Mouse (Mus musculus): ENCODE measurements around the gene Chrna9. TPM values are rescaled to one million over a fixed set of nuclear protein-coding genes. Genes with fewer than 3 reads are reported as not detected.

Gene Chrna9
- polyA plus RNA-seq, 2 experiments, result 0.45 TPM; not detected in 1

DNA sequence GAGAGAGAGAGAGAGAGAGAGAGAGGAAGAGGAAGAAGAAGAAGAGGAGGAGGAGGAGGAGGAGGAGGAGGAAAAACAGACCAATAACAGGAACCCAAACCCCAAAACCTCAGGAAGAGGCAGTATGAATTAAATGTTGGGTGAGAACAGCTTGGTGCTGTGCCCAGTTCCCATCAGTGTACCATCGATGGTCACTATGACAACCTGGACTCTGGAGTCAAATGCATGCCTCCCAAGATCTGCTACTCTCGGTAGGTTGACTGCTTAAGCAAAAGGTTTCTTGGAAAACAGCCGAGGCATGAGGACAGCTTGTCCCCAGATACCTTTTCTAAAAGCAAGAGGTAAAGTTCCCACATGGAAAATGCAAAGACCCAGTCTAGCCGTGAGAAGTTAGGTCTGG, 25.4 kb upstream of the Chrna9 start:
- no peak for ATAC-seq (ENCODE audit: low FRiP score, low read depth)
- Histone ChIP-seq H3K36me3 (ENCODE audit: control insufficient read depth, insufficient read depth, low read length) (no peaks in the 10 kb centered on the region), H3K9me3 (ENCODE audit: control insufficient read depth, low read length) (peaks cover 6% of the 10 kb centered on the region; the same call in 1 of the 2 replicates), H3K4me1 (ENCODE audit: control insufficient read depth, insufficient read depth, low read length) (no peaks in the 10 kb centered on the region), H3K4me2 (replicated peaks; ENCODE audit: low read depth, low read length, severe bottlenecking) (no peak overlapping the region), H3K27me3 (ENCODE audit: control insufficient read depth, insufficient read depth, low read length) (no peaks in the 10 kb centered on the region), H3K27ac (replicated peaks; ENCODE audit: low read depth, low read length) (no peak overlapping the region), H3K4me3 (replicated peaks; ENCODE audit: low read length) (no peak overlapping the region), H3K9ac (ENCODE audit: low read depth, low read length, severe bottlenecking) (no peak overlapping the region)
- DNase-seq (ENCODE audit: low spot score), result no peak
- 81% methylated on average over 4 of the region's 4 CpGs for WGBS
- no peak for TF ChIP-seq POLR2A (IDR thresholded peaks at IDR 0.05; ENCODE audit: borderline replicate concordance, extremely low read depth, insufficient read depth, insufficient read length)

DNA sequence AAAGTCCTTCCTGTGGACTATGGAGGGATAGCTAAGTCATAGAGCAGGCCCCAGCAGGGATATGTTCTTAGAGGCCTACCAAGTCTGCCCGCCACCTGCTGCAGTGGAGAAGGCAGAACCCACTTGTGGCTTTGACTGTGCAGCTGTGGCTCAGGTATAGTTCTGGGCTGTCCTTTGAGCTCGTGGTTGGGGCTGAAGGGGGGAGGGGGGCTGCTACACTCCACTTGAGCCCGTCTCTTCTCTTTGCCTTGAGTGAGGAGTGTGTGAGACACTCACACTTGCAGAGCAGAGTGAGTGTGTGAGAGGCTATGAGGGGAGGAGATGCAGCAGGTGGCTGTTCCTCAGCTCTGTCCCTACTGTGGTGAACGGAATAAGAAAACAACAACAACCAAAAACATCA, 24.3 kb upstream of the Chrna9 start:
- 69% methylated on average over 4 of the region's 4 CpGs for WGBS
- Histone ChIP-seq H3K27me3 (ENCODE audit: control insufficient read depth, insufficient read depth, low read length) (no peaks in the 10 kb centered on the region), H3K9ac (ENCODE audit: low read depth, low read length, severe bottlenecking) (no peak overlapping the region), H3K4me2 (replicated peaks; ENCODE audit: low read depth, low read length, severe bottlenecking) (no peak overlapping the region), H3K36me3 (ENCODE audit: control insufficient read depth, insufficient read depth, low read length) (no peaks in the 10 kb centered on the region), H3K4me3 (replicated peaks; ENCODE audit: low read length) (no peak overlapping the region), H3K4me1 (ENCODE audit: control insufficient read depth, insufficient read depth, low read length) (no peaks in the 10 kb centered on the region), H3K9me3 (ENCODE audit: control insufficient read depth, low read length) (no peaks in the 10 kb centered on the region), H3K27ac (replicated peaks; ENCODE audit: low read depth, low read length) (no peak overlapping the region)
- TF ChIP-seq POLR2A (IDR thresholded peaks at IDR 0.05; ENCODE audit: borderline replicate concordance, extremely low read depth, insufficient read depth, insufficient read length), result no peak
- no peak for ATAC-seq (ENCODE audit: low FRiP score, low read depth)
- no peak for DNase-seq (ENCODE audit: low spot score)

DNA sequence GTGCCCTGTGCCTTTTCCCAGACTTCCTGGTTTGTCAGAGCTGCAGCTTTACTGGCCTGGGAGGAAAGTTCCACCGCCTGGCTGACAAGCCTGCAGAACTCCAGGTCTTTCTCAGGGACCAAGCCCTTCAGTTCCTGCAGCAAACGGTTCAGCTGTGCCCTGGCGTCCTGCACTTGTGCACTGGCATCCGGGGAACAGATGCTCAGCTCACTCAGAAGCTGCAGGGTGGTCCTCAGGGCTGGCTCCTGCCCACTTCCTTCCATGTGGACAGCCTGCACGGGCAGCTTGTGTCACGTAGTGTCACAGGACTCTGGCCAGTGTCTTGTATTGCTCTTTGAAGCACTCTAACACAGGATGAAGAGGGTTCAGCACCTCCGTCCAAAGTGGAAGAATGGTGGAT, 23.0 kb upstream of the Chrna9 start:
- Histone ChIP-seq H3K4me2 (replicated peaks; ENCODE audit: low read depth, low read length, severe bottlenecking) (no peak overlapping the region), H3K9ac (ENCODE audit: low read depth, low read length, severe bottlenecking) (no peak overlapping the region), H3K4me1 (ENCODE audit: control insufficient read depth, insufficient read depth, low read length) (no peaks in the 10 kb centered on the region), H3K27ac (replicated peaks; ENCODE audit: low read depth, low read length) (no peak overlapping the region), H3K27me3 (ENCODE audit: control insufficient read depth, insufficient read depth, low read length) (no peaks in the 10 kb centered on the region), H3K36me3 (ENCODE audit: control insufficient read depth, insufficient read depth, low read length) (no peaks in the 10 kb centered on the region), H3K4me3 (replicated peaks; ENCODE audit: low read length) (no peak overlapping the region), H3K9me3 (ENCODE audit: control insufficient read depth, low read length) (no peaks in the 10 kb centered on the region)
- WGBS, result 75% methylated on average over 7 of the region's 7 CpGs
- DNase-seq (ENCODE audit: low spot score), result peak; percentile 20
- TF ChIP-seq POLR2A (IDR thresholded peaks at IDR 0.05; ENCODE audit: borderline replicate concordance, extremely low read depth, insufficient read depth, insufficient read length), result no peak
- ATAC-seq (ENCODE audit: low FRiP score, low read depth), result no peak; the same call in 1 of the 2 replicates

DNA sequence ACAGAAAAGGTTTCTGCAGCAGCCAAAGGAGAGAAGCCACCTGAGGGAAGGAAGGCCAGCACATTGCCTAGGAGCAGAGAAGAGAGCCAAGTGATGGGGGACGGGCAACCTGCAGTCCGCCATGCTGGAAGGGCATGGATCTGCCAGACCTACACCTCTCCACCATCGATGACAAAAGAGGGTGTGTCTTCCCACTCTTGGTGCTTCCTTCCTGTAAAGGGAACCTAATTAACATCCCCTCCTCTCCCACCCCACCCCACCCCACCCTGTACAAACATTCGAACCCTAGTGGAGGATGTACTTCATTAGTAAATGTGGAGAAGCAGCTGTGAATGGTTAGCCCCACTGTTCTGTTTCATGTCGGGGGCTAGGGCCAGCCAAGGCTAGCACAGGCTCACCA, 22.5 kb upstream of the Chrna9 start:
- 68% methylated on average over 5 of the region's 5 CpGs for WGBS
- TF ChIP-seq POLR2A (IDR thresholded peaks at IDR 0.05; ENCODE audit: borderline replicate concordance, extremely low read depth, insufficient read depth, insufficient read length), result no peak
- H3K4me3 ChIP-seq (replicated peaks; ENCODE audit: low read length), result no peak overlapping the region
- H3K4me2 ChIP-seq (replicated peaks; ENCODE audit: low read depth, low read length, severe bottlenecking), result no peak overlapping the region
- no peaks in the 10 kb centered on the region for H3K36me3 ChIP-seq (ENCODE audit: control insufficient read depth, insufficient read depth, low read length)
- no peak for DNase-seq (ENCODE audit: low spot score)
- no peak overlapping the region for H3K27ac ChIP-seq (replicated peaks; ENCODE audit: low read depth, low read length)
- H3K9me3 ChIP-seq (ENCODE audit: control insufficient read depth, low read length), result no peaks in the 10 kb centered on the region
- no peaks in the 10 kb centered on the region for H3K27me3 ChIP-seq (ENCODE audit: control insufficient read depth, insufficient read depth, low read length)
- no peak for ATAC-seq (ENCODE audit: low FRiP score, low read depth)
- no peak overlapping the region for H3K9ac ChIP-seq (ENCODE audit: low read depth, low read length, severe bottlenecking)
- H3K4me1 ChIP-seq (ENCODE audit: control insufficient read depth, insufficient read depth, low read length), result no peaks in the 10 kb centered on the region

DNA sequence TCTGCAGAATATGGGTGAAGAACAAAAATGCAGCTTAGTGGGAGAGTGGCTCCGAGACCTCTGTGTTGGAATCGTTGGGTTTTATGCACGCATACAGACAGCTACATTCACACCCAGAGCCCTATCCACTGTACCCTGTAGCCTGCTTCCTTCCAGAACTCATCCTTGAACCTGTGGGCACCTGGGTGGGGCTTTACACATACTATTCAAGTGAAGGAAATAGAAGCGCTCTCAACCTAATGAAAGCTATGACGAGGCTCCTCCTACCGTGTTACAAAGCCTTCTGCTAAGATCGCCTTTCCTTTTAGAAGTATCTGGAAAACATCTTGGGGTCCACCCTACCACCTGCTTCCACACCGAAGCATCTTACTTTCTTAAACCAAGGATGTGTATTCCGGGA, 21.6 kb upstream of the Chrna9 start:
- H3K4me2 ChIP-seq (replicated peaks; ENCODE audit: low read depth, low read length, severe bottlenecking), result no peak overlapping the region
- no peak overlapping the region for H3K9ac ChIP-seq (ENCODE audit: low read depth, low read length, severe bottlenecking)
- H3K27ac ChIP-seq (replicated peaks; ENCODE audit: low read depth, low read length), result no peak overlapping the region
- TF ChIP-seq POLR2A (IDR thresholded peaks at IDR 0.05; ENCODE audit: borderline replicate concordance, extremely low read depth, insufficient read depth, insufficient read length), result no peak
- no peak overlapping the region for H3K4me3 ChIP-seq (replicated peaks; ENCODE audit: low read length)
- no peaks in the 10 kb centered on the region for H3K4me1 ChIP-seq (ENCODE audit: control insufficient read depth, insufficient read depth, low read length)
- no peaks in the 10 kb centered on the region for H3K9me3 ChIP-seq (ENCODE audit: control insufficient read depth, low read length)
- DNase-seq (ENCODE audit: low spot score) (no peak), ATAC-seq (ENCODE audit: low FRiP score, low read depth) (no peak)
- WGBS, result 86% methylated on average over 9 of the region's 9 CpGs
- H3K36me3 ChIP-seq (ENCODE audit: control insufficient read depth, insufficient read depth, low read length), result no peaks in the 10 kb centered on the region
- H3K27me3 ChIP-seq (ENCODE audit: control insufficient read depth, insufficient read depth, low read length), result no peaks in the 10 kb centered on the region

DNA sequence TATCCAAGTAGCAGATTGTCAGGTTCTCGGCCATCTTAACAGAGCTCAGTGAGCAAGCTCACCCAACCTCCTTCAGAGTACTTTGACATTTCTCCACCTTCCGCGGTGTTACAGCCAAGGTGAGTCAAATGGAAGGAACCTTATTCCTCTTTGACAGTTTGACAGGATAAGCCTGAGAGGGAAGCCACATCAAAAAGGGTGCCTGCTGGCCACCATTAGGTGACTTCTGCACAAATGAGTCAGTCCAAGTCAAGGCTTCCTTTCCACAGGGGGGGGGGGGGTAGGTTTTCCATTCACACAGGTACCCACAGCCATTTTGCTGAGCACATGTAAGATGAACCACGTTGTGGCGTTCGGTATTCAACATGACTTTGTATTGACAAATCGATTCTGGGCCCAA, 20.4 kb upstream of the Chrna9 start:
- Histone ChIP-seq H3K9ac (ENCODE audit: low read depth, low read length, severe bottlenecking) (no peak overlapping the region), H3K9me3 (ENCODE audit: control insufficient read depth, low read length) (no peaks in the 10 kb centered on the region), H3K27ac (replicated peaks; ENCODE audit: low read depth, low read length) (no peak overlapping the region), H3K4me2 (replicated peaks; ENCODE audit: low read depth, low read length, severe bottlenecking) (no peak overlapping the region), H3K4me3 (replicated peaks; ENCODE audit: low read length) (no peak overlapping the region), H3K4me1 (ENCODE audit: control insufficient read depth, insufficient read depth, low read length) (peaks cover 6% of the 10 kb centered on the region), H3K27me3 (ENCODE audit: control insufficient read depth, insufficient read depth, low read length) (no peaks in the 10 kb centered on the region), H3K36me3 (ENCODE audit: control insufficient read depth, insufficient read depth, low read length) (no peaks in the 10 kb centered on the region)
- WGBS, result 89% methylated on average over 7 of the region's 7 CpGs
- DNase-seq (ENCODE audit: low spot score), result no peak
- ATAC-seq (ENCODE audit: low FRiP score, low read depth), result no peak
- no peak for TF ChIP-seq POLR2A (IDR thresholded peaks at IDR 0.05; ENCODE audit: borderline replicate concordance, extremely low read depth, insufficient read depth, insufficient read length)
